Mouse (Mus musculus) E14TG2a.4 (cell line): ENCODE data around the gene 4833420G17Rik.
"Not testable (repeated sequence)": the region's sequence is repeated elsewhere in the genome, so short reads cannot be mapped to it uniquely, and the experiment has no call there.

Experiments
- H3K27me3 ChIP-seq: 2 replicates; pipeline ENCODE4 v1.6.1; 2014; ENCODE audit warnings: low read length, control low read depth; ENCODE audit not compliant: insufficient read depth
- H3K36me3 ChIP-seq: 2 replicates; pipeline ENCODE4 v1.6.1; 2014; ENCODE audit warnings: low read length, control low read depth; ENCODE audit not compliant: insufficient read depth
- H3K4me1 ChIP-seq: replicated peaks from 2 replicates; pipeline ENCODE4 v1.6.1; 2014; ENCODE audit warnings: low read depth, low read length, control low read depth
- H3K4me3 ChIP-seq: replicated peaks from 2 replicates; pipeline ENCODE4 v1.5.1; 2014; ENCODE audit warnings: mild to moderate bottlenecking, low read length
- H3K9me3 ChIP-seq: 2 replicates; pipeline ENCODE4 v1.6.1; 2014; ENCODE audit warnings: low read length, control low read depth
- CTCF ChIP-seq: conservative IDR thresholded peaks from 2 replicates; pipeline ENCODE4 v1.5.1; 2014; ENCODE audit warnings: low read length
- NANOG ChIP-seq: IDR thresholded peaks from 2 replicates; pipeline ENCODE4 v1.6.1; 2014; ENCODE audit warnings: borderline replicate concordance, low read length, mixed read lengths
- POU5F1 ChIP-seq: IDR thresholded peaks from 2 replicates; pipeline ENCODE4 v1.6.1; 2014; ENCODE audit warnings: low read length, borderline replicate concordance

The 4833420G17Rik gene

GRCm38 (mm10) chr13:119456342-119456741 lies 6.2 kb upstream of the 4833420G17Rik start:
- TF ChIP-seq POU5F1 (no peak), CTCF (no peak), NANOG (no peak)
- Histone ChIP-seq H3K9me3 (no peaks in the 10 kb centered on the region), H3K4me3 (no peak overlapping the region), H3K36me3 (peaks cover 17% of the 10 kb centered on the region), H3K4me1 (no peaks in the 10 kb centered on the region), H3K27me3 (no peaks in the 10 kb centered on the region)

DNA sequence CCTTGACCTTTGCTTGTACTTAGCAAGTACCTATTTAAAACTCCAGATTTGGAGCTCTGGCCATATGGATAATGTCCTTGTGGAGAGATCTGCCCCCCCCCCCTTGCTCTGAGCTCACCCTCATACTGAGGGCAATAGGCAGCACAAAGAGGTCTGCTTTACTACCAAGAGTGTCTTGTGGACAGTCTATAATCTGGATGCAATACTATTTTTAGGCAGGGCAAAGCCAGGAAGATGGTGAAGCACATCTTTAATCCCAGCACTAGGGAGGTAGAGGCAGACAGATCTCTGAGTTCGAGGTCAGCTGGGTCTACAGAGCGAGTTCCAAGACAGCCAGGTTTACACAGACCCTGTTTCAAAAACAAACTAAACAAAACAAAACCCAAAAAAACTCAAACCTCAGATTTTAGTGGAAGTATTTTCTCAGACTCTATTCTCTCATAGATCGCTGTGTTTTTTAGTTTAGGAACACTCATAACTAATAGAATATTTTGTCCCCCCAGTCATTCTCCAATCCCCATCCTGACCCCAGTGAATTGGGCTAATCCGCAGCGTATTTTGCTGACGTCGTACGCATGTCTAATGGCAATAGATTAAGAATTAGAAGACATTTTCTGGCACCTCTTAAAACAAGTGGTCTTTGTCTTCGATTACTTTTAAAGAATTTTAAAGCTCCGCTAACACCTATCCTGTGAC lies 520 bp upstream of the 4833420G17Rik start:
- peaks cover 24% of the 10 kb centered on the region for H3K4me1 ChIP-seq
- peaks cover 27% of the 10 kb centered on the region for H3K36me3 ChIP-seq
- H3K27me3 ChIP-seq, result no peaks in the 10 kb centered on the region
- peak overlapping the region; percentile 84 for H3K4me3 ChIP-seq
- H3K9me3 ChIP-seq, result no peaks in the 10 kb centered on the region
- TF ChIP-seq NANOG (no peak), POU5F1 (no peak), CTCF (no peak)

DNA sequence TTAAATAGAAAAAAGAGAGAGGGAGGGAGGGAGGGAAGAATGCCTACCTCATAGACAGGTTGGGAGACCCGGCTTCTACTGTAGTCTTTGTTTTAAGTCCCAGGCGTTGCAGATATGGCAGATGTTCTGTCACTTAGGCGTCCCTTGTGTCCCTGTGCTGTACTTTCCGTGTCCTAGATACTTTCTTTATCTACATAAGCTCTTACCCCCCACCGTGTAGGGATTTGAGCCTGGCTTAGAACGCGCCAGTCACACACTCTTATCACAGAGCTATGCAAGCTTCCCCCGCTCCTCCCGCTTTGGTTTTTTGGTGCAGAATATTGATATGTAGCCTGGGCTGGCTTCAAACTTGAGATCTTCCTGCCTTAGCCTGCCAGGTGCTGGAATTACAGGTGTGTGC lies 14.1 kb downstream of the 4833420G17Rik start:
- no peak for TF ChIP-seq NANOG
- TF ChIP-seq POU5F1, result no peak
- no peak for TF ChIP-seq CTCF
- H3K4me3 ChIP-seq, result no peak overlapping the region
- no peaks in the 10 kb centered on the region for H3K4me1 ChIP-seq
- no peaks in the 10 kb centered on the region for H3K27me3 ChIP-seq
- peaks cover 4% of the 10 kb centered on the region; the same call in 1 of the 2 replicates for H3K9me3 ChIP-seq
- H3K36me3 ChIP-seq, result peaks cover 86% of the 10 kb centered on the region

GRCm38 (mm10) chr13:119477789-119478188 lies 15.2 kb downstream of the 4833420G17Rik start:
- TF ChIP-seq CTCF (no peak), NANOG (no peak), POU5F1 (no peak)
- H3K4me1 ChIP-seq, result no peaks in the 10 kb centered on the region
- peaks cover 4% of the 10 kb centered on the region; the same call in 1 of the 2 replicates for H3K9me3 ChIP-seq
- peaks cover 84% of the 10 kb centered on the region for H3K36me3 ChIP-seq
- no peaks in the 10 kb centered on the region for H3K27me3 ChIP-seq
- H3K4me3 ChIP-seq, result no peak overlapping the region

DNA sequence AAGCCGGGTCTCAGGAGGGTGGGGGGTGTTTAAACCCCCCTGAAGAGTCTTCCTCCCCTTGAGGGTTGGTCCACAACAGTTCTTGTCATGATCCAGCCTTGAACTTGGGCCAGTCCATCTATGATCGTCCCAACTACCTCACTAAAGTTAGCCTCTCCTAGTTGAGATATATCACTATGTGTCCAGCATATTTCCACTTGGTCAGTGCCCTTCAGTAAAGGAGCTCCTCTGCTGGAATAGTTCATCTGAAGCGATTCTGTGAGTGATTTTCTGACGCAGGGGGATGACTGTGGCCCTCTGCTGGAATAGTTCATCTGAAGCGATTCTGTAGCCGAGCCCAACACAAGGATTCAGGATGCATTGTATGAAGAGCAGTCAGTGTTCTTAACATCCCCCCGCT lies 24.8 kb downstream of the 4833420G17Rik start:
- TF ChIP-seq POU5F1 (no peak), CTCF (no peak)
- 0 out of 2 replicates have a peak, but pooled peaks cover 3% of the 10 kb centered on the region for H3K9me3 ChIP-seq
- peaks cover 4% of the 10 kb centered on the region; the same call in 1 of the 2 replicates for H3K27me3 ChIP-seq
- peaks cover 4% of the 10 kb centered on the region; the same call in 1 of the 2 replicates for H3K4me1 ChIP-seq
- H3K36me3 ChIP-seq, result peaks cover 32% of the 10 kb centered on the region
- H3K4me3 ChIP-seq, result no peak overlapping the region; the same call in 1 of the 2 replicates

GRCm38 (mm10) chr13:119487880-119488580 lies 25.5 kb downstream of the 4833420G17Rik start, which contains the start of the genes Tmem267 and 3110070M22Rik:
Tmem267 (plus strand) TSS chr13:119488039.
3110070M22Rik (minus strand) TSS chr13:119488383.
- Histone ChIP-seq H3K27me3 (peaks cover 4% of the 10 kb centered on the region; the same call in 1 of the 2 replicates), H3K36me3 (peaks cover 29% of the 10 kb centered on the region), H3K9me3 (0 out of 2 replicates have a peak, but pooled peaks cover 3% of the 10 kb centered on the region), H3K4me3 (no peak within 1 kb of the TSS; the same call in 1 of the 2 replicates), H3K4me1 (peaks cover 4% of the 10 kb centered on the region; the same call in 1 of the 2 replicates)
- TF ChIP-seq NANOG (no peak), POU5F1 (no peak), CTCF (no peak)

GRCm38 (mm10) chr13:119492083-119492482 lies 29.5 kb downstream of the 4833420G17Rik start:
- not testable (repeated sequence) for H3K27me3 ChIP-seq, H3K4me1 ChIP-seq, H3K9me3 ChIP-seq, H3K36me3 ChIP-seq, H3K4me3 ChIP-seq

DNA sequence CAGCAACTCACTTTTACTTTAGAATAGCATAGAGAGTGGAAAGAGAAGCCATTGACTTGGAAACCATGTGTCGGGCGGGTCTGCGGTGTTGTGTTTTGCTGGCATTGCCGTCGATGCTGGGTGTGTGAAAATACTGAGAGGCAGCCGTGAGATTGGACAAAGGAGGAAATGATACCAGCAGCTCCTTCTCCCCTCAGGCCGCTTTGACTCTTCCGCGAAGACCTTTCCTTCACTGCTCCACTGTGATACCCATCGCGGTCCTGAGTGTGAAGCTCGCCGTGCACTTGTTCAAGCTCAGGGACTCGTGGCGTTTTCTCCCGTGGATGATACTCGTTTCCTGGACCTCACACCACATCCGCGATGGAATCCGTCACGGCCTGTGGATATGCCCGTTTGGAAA lies 32.4 kb downstream of the 4833420G17Rik start:
- not testable (repeated sequence) for H3K4me3 ChIP-seq, H3K27me3 ChIP-seq, H3K9me3 ChIP-seq, H3K36me3 ChIP-seq, H3K4me1 ChIP-seq
